Mouse (Mus musculus) forebrain, embryonic 16.5 days (tissue): Measurements from ENCODE around the gene Olfr504. TPM values are rescaled to one million over a fixed set of nuclear protein-coding genes. Genes with fewer than 3 reads are reported as not detected.
"Not testable (repeated sequence)": the region's sequence is repeated elsewhere in the genome, so short reads cannot be mapped to it uniquely, and the experiment has no call there.

ENCODE experiments used
- ATAC-seq: fragments of 200-750 bp; cut with Nextera tagmentation; 2 replicates; pipeline ENCODE4 v1.8.0; 2017; ENCODE audit warnings: mild to moderate bottlenecking, moderate library complexity
- H3K27ac ChIP-seq: fragments of 300-500 bp; sonication (generic); 2 replicates; pipeline ENCODE4 v1.5.1; 2014; ENCODE audit warnings: low read length, control low read depth
- H3K27me3 ChIP-seq: fragments of 300-500 bp; sonication (generic); replicated peaks from 2 replicates; pipeline ENCODE4 v1.6.1; 2014; ENCODE audit warnings: low read length; ENCODE audit not compliant: control insufficient read depth, insufficient read depth
- H3K36me3 ChIP-seq: fragments of 300-500 bp; sonication (generic); 2 replicates; pipeline ENCODE4 v1.6.1; 2014; ENCODE audit not compliant: control insufficient read depth, insufficient read depth
- H3K4me1 ChIP-seq: fragments of 300-500 bp; sonication (generic); replicated peaks from 2 replicates; pipeline ENCODE4 v1.6.1; 2014; ENCODE audit warnings: low read length; ENCODE audit not compliant: control insufficient read depth, insufficient read depth
- H3K4me2 ChIP-seq: fragments of 300-500 bp; sonication (generic); 2 replicates; pipeline ENCODE4 v1.6.1; 2014; ENCODE audit warnings: mild to moderate bottlenecking, low read length, control low read depth
- H3K4me3 ChIP-seq: fragments of 300-500 bp; sonication (generic); replicated peaks from 2 replicates; pipeline ENCODE4 v1.5.1; 2014; ENCODE audit warnings: mild to moderate bottlenecking, low read length, control low read depth
- H3K9ac ChIP-seq: fragments of 300-500 bp; sonication (generic); replicated peaks from 2 replicates; pipeline ENCODE4 v1.6.1; 2014; ENCODE audit warnings: low read depth, low read length, control low read depth
- H3K9me3 ChIP-seq: fragments of 300-500 bp; sonication (generic); 2 replicates; pipeline ENCODE4 v1.6.1; 2016; ENCODE audit warnings: low read length; ENCODE audit not compliant: control insufficient read depth
- WGBS: fragments of 180-500 bp; shearing (Covaris S2); extraction: QIAGEN DNeasy Blood & Tissue Kit; methylation state at CpG from one replicate; pipeline ENCODE4 v1.1.7; 2014; 5-methylcytosine and 5-hydroxymethylcytosine counted together
- polyA plus RNA-seq: library from polyadenylated mRNA; unstranded; fragments of >200 nt; fragmentation: Nextera tagmentation; extraction: Ambion mirVana; gene quantifications from 2 replicates; pipeline ENCODE4 v1.2.1, GENCODE M21; 2015

Gene Olfr504
- polyA plus RNA-seq, result not detected in 2 replicates

DNA sequence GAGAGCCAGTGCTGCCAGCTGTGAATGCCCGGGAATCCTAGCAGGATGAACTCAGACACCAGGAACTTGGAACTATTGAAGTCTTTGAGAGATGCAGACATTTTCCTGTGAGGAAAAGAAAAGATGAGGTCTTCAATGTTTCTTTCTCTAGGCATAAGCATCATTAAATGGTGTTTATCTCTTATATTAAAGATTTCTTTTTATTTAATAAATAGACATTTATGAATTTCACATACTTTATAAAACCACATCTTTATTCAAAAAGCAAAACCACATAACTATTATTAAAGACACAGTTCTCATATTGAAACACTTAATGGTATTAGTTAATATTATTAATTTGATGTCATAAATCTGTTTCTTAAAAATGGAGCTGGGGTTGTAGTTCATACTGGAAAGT is at the start of gene Olfr504:
Gene Olfr504, minus strand, starts transcription at position 101 of the 400 bp plus-strand sequence.
- Histone ChIP-seq H3K27ac (no peak within 1 kb of the TSS), H3K4me2 (no peak within 1 kb of the TSS), H3K4me3 (no peak within 1 kb of the TSS), H3K9me3 (no peaks in the 10 kb centered on the region), H3K36me3 (no peaks in the 10 kb centered on the region), H3K4me1 (no peaks in the 10 kb centered on the region), H3K9ac (no peak within 1 kb of the TSS), H3K27me3 (no peaks in the 10 kb centered on the region)
- 88% methylated on average over 1 of the region's 1 CpGs for WGBS
- ATAC-seq, result no peak

DNA sequence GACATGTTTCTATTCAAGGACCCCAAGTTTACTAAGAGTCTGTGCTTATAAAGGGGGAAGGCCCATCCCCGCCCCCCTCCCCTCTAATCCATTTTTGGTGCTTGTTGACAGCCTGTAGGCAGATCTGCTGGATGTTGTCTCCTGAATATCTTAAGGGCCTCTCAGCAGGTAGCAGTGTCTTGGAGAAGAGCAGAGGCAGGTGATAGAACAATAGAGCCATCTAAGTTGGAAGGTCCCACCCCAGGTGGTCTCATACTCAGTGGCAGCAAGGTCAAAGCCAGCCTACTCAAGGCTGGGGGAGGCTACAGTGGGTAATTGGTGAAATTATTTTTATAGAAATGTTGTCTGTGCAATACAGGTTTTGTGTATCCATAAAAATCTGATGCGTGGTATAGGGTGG is 48.5 kb upstream of the Olfr504 start:
- 88% methylated on average over 2 of the region's 2 CpGs for WGBS
- Histone ChIP-seq H3K27me3 (no peaks in the 10 kb centered on the region), H3K36me3 (no peaks in the 10 kb centered on the region), H3K4me1 (no peaks in the 10 kb centered on the region), H3K9me3 (no peaks in the 10 kb centered on the region), H3K9ac (no peak overlapping the region), H3K4me2 (no peak overlapping the region), H3K27ac (no peak overlapping the region), H3K4me3 (no peak overlapping the region)
- ATAC-seq, result no peak

DNA sequence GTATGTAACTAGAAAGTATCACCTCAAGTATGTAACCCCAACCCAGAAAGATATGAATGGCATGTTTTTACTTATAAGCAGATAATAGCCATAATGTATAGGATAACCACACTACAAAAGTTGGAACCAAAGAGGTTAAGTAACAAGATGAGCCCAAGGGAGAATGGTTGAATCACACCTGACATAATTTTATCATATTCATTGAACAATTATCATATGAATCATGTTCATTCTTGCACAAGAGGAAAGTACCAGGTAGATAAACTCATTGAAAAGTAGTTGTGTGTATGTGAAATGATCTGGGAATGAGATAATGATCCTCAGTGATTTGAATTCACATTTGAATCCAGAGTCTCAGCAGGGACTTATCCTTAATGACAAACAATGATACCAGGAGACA is 44.9 kb upstream of the Olfr504 start, which contains the start of gene Olfr506:
Gene Olfr506, plus strand, starts transcription at position 301 of the 400 bp plus-strand sequence.
- no peak within 1 kb of the TSS for H3K4me2 ChIP-seq
- H3K4me1 ChIP-seq, result no peaks in the 10 kb centered on the region
- no peaks in the 10 kb centered on the region for H3K9me3 ChIP-seq
- no peak within 1 kb of the TSS for H3K27ac ChIP-seq
- no peaks in the 10 kb centered on the region for H3K27me3 ChIP-seq
- H3K4me3 ChIP-seq, result no peak within 1 kb of the TSS
- no peaks in the 10 kb centered on the region for H3K36me3 ChIP-seq
- no peak for ATAC-seq
- no peak within 1 kb of the TSS for H3K9ac ChIP-seq

DNA sequence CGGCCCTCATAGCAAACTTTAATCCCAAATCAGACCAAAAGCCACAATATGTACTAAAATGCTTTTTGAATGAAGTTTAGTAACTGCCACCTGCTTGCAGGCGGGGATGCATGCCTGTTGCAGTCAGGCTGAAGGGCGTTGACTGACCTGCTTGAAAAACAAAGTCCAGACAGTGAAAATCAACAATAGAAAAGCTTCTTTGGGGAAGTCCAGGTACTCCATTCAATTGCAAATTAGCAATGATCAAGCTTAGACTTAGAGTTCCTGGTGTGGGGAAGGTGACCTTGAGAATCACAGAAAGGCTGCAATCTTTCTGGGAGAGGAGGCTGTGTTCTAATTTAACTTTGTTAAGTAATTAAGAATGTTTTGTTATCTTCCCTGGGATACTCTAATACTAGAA is 36.3 kb upstream of the Olfr504 start:
- H3K4me2 ChIP-seq, H3K9ac ChIP-seq, H3K36me3 ChIP-seq, H3K4me3 ChIP-seq, H3K27ac ChIP-seq, H3K4me1 ChIP-seq, H3K9me3 ChIP-seq, ATAC-seq, H3K27me3 ChIP-seq: not testable (repeated sequence)
- 86% methylated on average over 3 of the region's 3 CpGs for WGBS

DNA sequence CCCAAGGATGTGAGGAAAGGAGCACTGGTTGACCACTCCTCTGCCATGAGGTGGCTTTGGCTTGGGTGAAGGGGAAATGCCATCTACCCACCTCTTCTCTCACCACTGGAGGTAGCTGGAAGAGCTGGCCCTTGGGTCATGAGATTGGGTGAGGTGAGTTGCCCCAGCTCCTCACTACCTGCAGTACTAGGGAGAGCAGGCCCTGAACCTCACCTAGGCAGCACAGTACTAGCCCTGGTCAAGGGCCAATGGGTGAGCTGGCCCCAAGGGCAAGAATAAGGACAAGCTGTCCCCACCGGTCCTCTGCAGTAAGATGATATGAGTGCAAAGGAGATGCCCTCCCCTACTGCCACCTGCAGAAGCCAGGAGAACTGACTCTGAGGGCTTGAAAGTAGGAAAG is 24.2 kb upstream of the Olfr504 start:
- Histone ChIP-seq H3K4me3 (no peak overlapping the region), H3K27me3 (no peaks in the 10 kb centered on the region), H3K9me3 (no peaks in the 10 kb centered on the region), H3K9ac (no peak overlapping the region), H3K27ac (no peak overlapping the region), H3K4me1 (no peaks in the 10 kb centered on the region), H3K36me3 (no peaks in the 10 kb centered on the region), H3K4me2 (no peak overlapping the region)
- 88% methylated on average over 1 of the region's 1 CpGs for WGBS
- ATAC-seq, result no peak

DNA sequence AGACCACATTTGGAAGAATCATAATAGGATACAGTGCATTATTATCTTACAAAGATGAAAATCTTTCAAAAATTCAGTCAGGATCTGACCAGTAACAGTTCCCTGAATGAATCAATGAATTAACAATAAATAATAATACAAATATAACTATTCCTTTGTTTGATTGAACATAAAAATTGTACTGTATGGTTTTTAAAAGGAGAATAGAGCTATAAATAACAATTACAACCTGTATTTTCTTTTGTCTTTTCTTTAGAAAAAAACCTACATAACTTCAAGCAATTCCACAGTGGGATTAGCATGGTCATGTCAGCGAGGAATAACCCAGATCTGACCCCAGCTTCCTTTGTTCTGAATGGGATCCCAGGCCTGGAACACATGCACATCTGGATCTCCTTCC is 21.4 kb downstream of the Olfr504 start, which contains the start of gene Olfr503:
Gene Olfr503, plus strand, starts transcription at position 301 of the 400 bp plus-strand sequence.
- H3K9me3 ChIP-seq, H3K36me3 ChIP-seq, H3K4me1 ChIP-seq, H3K9ac ChIP-seq, ATAC-seq, H3K4me3 ChIP-seq, H3K27ac ChIP-seq, H3K4me2 ChIP-seq, H3K27me3 ChIP-seq: not testable (repeated sequence)
- WGBS, result 57% methylated on average over 1 of the region's 1 CpGs

DNA sequence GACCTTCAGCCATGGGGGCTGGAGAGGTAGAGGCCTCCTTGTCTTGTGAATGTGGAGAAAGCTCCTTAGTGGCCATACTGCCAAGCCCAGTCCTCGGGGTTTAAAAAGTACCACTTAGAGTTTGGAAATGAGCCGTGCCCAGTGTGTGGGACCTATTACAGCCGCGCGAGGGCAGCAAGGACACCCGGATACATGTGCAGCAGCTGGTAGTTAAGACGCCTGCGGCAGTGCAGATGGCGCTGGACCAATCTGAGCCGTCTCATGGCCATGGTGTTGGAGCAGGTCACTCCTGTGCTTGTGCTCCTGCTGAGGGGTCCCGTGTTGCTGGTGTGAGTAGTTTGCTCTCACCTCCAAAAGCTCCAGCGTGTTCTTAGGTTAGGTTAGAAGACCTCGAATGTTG is 23.2 kb downstream of the Olfr504 start:
- Histone ChIP-seq H3K4me3 (no peak overlapping the region), H3K36me3 (no peaks in the 10 kb centered on the region), H3K4me1 (no peaks in the 10 kb centered on the region), H3K27ac (no peak overlapping the region), H3K9ac (no peak overlapping the region), H3K9me3 (no peaks in the 10 kb centered on the region), H3K4me2 (no peak overlapping the region), H3K27me3 (no peaks in the 10 kb centered on the region)
- no peak for ATAC-seq
- 88% methylated on average over 13 of the region's 13 CpGs for WGBS

DNA sequence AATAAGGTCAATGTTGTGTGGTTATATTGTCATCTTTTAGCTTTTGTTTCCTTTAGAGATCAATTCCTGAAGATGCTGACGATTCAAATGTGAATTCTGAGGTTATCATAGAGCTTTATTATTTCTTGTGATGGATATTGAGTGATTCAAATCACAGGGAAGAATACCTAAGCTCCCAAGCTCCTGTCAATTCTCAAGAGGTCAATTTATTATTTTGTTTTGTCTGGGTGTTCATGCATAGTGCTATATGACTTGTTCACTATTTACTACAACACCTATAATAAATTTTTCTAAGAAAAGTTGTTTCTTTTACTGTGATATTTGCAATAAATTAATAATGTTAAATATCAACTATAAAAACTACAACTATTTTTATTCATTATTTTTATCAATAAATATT is 40.6 kb downstream of the Olfr504 start, which contains the start of gene Olfr502:
Gene Olfr502, minus strand, starts transcription at position 101 of the 400 bp plus-strand sequence.
- Histone ChIP-seq H3K27ac (no peak within 1 kb of the TSS), H3K27me3 (no peaks in the 10 kb centered on the region), H3K36me3 (no peaks in the 10 kb centered on the region), H3K9ac (no peak within 1 kb of the TSS), H3K4me2 (no peak within 1 kb of the TSS), H3K4me1 (no peaks in the 10 kb centered on the region), H3K9me3 (no peaks in the 10 kb centered on the region), H3K4me3 (no peak within 1 kb of the TSS)
- 65% methylated on average over 1 of the region's 1 CpGs for WGBS
- no peak for ATAC-seq
